Mouse (Mus musculus) brain, embryonic 14.5 days (tissue): ENCODE results near the gene Gm5592. TPM values are rescaled to one million over a fixed set of nuclear protein-coding genes. Genes with fewer than 3 reads are reported as not detected.
"Not testable (repeated sequence)": the region's sequence is repeated elsewhere in the genome, so short reads cannot be mapped to it uniquely, and the experiment has no call there.

Experiments used
- DNase-seq: peaks from one replicate; pipeline ENCODE4 v3.0.0-alpha.2; 2011; ENCODE audit warnings: low read depth
- CTCF ChIP-seq: fragments of 200-500 bp; IDR thresholded peaks from 2 replicates; pipeline ENCODE4 v1.5.1; 2012; ENCODE audit warnings: inconsistent platforms, mild to moderate bottlenecking, moderate library complexity, borderline replicate concordance; ENCODE audit not compliant: insufficient read depth, insufficient read length; ENCODE audit errors: extremely low read depth
- POLR2A ChIP-seq: fragments of 200-500 bp; IDR thresholded peaks from 2 replicates; pipeline ENCODE4 v1.6.1; 2012; ENCODE audit warnings: mild to moderate bottlenecking, inconsistent platforms, borderline replicate concordance; ENCODE audit not compliant: poor library complexity, insufficient read depth, insufficient read length, severe bottlenecking; ENCODE audit errors: extremely low read depth
- polyA plus RNA-seq: library from polyadenylated mRNA; depleted of rRNA; stranded (reverse); fragments of >200 nt; gene quantifications from 2 replicates; pipeline ENCODE4 v1.2.3, GENCODE M21; 2012; rRNA removed

The Gm5592 gene
- polyA plus RNA-seq = not detected in 2 replicates

GRCm38 (mm10) chr7:41153541-41153940 lies at the start of gene Gm5592:
Gene Gm5592, plus strand, starts transcription at chr7:41153841.
- DNase-seq = not testable (repeated sequence)

GRCm38 (mm10) chr7:41155806-41156205 lies 2.2 kb downstream of the Gm5592 start:
- DNase-seq = not testable (repeated sequence)

- not testable (repeated sequence) for DNase-seq
Observed at GRCm38 (mm10) chr7:41157879-41158278, 4.2 kb downstream of the Gm5592 start.

GRCm38 (mm10) chr7:41158562-41158961 lies 4.9 kb downstream of the Gm5592 start:
- not testable (repeated sequence) for DNase-seq

- DNase-seq = no peak
- TF ChIP-seq CTCF (no peak), POLR2A (no peak)
Observed at GRCm38 (mm10) chr7:41193671-41194070, 40.0 kb downstream of the Gm5592 start.

Other genes starting within 250 kb of the Gm5592 start
- not detected in 2 replicates for gene 4930433I11Rik, start 166.3 kb upstream of the Gm5592 start, polyA plus RNA-seq
- gene Gm4884, start 121.1 kb upstream of the Gm5592 start, polyA plus RNA-seq = not detected in 2 replicates
- 3.9 and 4.0 TPM in 2 replicates for gene AI987944, start 239.5 kb downstream of the Gm5592 start, polyA plus RNA-seq